Mouse (Mus musculus) telencephalon, adult 2 months (tissue): ENCODE measurements around the gene Fam205a2.
"Not testable (repeated sequence)": the region's sequence is repeated elsewhere in the genome, so short reads cannot be mapped to it uniquely, and the experiment has no call there.

Source experiments
- DNase-seq: peaks from one replicate; pipeline ENCODE4 v3.0.0-alpha.2; 2011; ENCODE audit warnings: low read depth, low spot score

Fam205a2 gene

GRCm38 (mm10) chr4:42528075-42528474, at the start of gene Fam205a2:
Fam205a2 (minus strand) TSS chr4:42528175.
- not testable (repeated sequence) for DNase-seq
